Mouse (Mus musculus) testis, adult 2 months (tissue): ENCODE measurements around the gene Atp6v1g2.

Experiments
- CTCF ChIP-seq: fragments of 200-500 bp; IDR thresholded peaks from 2 replicates; pipeline ENCODE4 v1.5.1; 2012; ENCODE audit warnings: low read depth, mild to moderate bottlenecking, inconsistent platforms, low read length, moderate library complexity; ENCODE audit not compliant: control insufficient read depth, insufficient read depth, insufficient replicate concordance
- POLR2A ChIP-seq: fragments of 200-500 bp; IDR thresholded peaks from 2 replicates; pipeline ENCODE4 v1.6.1; 2012; ENCODE audit warnings: low read depth, mild to moderate bottlenecking, inconsistent platforms, low read length, moderate library complexity; ENCODE audit not compliant: control insufficient read depth

DNA sequence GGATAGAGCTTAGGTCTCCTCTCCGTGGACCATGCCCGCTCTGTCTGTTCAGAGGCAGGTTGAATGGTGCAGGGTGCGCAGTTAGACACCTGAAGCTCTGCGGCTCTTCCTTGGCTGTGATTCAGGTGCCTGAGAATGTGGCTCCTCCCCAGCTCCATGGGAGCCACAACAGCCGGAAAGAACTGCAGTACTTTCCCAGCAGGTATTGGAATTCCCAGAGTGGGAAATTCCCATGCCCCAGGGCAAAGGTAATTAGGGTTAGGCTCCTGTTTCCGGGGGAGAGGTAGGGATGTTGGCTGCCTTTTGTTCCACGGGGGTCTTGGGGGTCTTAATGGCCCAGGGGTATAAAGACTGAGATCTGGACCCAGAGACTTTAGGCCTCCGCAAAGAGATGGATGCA, 34.5 kb upstream of the Atp6v1g2 start:
- TF ChIP-seq CTCF (no peak), POLR2A (no peak)
